Mouse (Mus musculus): ENCODE measurements around the gene Tigd3. TPM values are rescaled to one million over a fixed set of nuclear protein-coding genes. Genes with fewer than 3 reads are reported as not detected.

The Tigd3 gene
- polyA plus RNA-seq, 1 experiment from 2014 or later: 2.4 TPM

GRCm38 (mm10) chr19:5929634-5930596 lies 36.0 kb upstream of the Tigd3 start:
- Histone ChIP-seq H3K9ac (no peak overlapping the region), H3K4me1 (peaks cover 26% of the 10 kb centered on the region), H3K9me3 (no peaks in the 10 kb centered on the region), H3K27me3 (replicated peaks) (no peaks in the 10 kb centered on the region), H3K27ac (peak overlapping the region; percentile 42), H3K4me3 (replicated peaks) (no peak overlapping the region), H3K4me2 (no peak overlapping the region), H3K36me3 (no peaks in the 10 kb centered on the region)
- ATAC-seq (ENCODE audit: insufficient read depth, low FRiP score, low read depth): no peak
- WGBS: 49% methylated on average over 14 of the region's 14 CpGs

- WGBS: 50% methylated on average over 3 of the region's 3 CpGs
- Histone ChIP-seq H3K4me2 (no peak overlapping the region), H3K4me1 (peaks cover 27% of the 10 kb centered on the region)
Measured at GRCm38 (mm10) chr19:5928546-5928945, 34.6 kb upstream of the Tigd3 start.

GRCm38 (mm10) chr19:5928104-5928503 lies 34.2 kb upstream of the Tigd3 start:
- ATAC-seq (ENCODE audit: insufficient read depth, low FRiP score, low read depth): no peak
- 65% methylated on average over 6 of the region's 6 CpGs for WGBS
- H3K27ac ChIP-seq: no peak overlapping the region
- no peak overlapping the region for H3K4me3 ChIP-seq (replicated peaks)
- H3K9ac ChIP-seq: no peak overlapping the region
- H3K4me1 ChIP-seq: peaks cover 28% of the 10 kb centered on the region
- no peak overlapping the region for H3K4me2 ChIP-seq
- H3K27me3 ChIP-seq (replicated peaks): no peaks in the 10 kb centered on the region
- no peaks in the 10 kb centered on the region for H3K9me3 ChIP-seq
- no peaks in the 10 kb centered on the region for H3K36me3 ChIP-seq

More at GRCm38 (mm10) chr19:5928546-5928945, 34.6 kb upstream of the Tigd3 start:
- no peak overlapping the region for H3K27ac ChIP-seq
- no peaks in the 10 kb centered on the region for H3K36me3 ChIP-seq
- no peak for ATAC-seq (ENCODE audit: insufficient read depth, low FRiP score, low read depth)
- H3K9ac ChIP-seq: no peak overlapping the region
- no peaks in the 10 kb centered on the region for H3K27me3 ChIP-seq (replicated peaks)
- H3K4me3 ChIP-seq (replicated peaks): no peak overlapping the region
- H3K9me3 ChIP-seq: no peaks in the 10 kb centered on the region

- H3K27ac ChIP-seq: no peak overlapping the region
- WGBS: 80% methylated on average over 8 of the region's 8 CpGs
- ATAC-seq (ENCODE audit: insufficient read depth, low FRiP score, low read depth): no peak
Measured at GRCm38 (mm10) chr19:5927532-5927931, 33.6 kb upstream of the Tigd3 start.

GRCm38 (mm10) chr19:5927026-5927425 lies 33.1 kb upstream of the Tigd3 start:
- no peak overlapping the region for H3K27ac ChIP-seq
- WGBS: 67% methylated on average over 11 of the region's 11 CpGs
- H3K9ac ChIP-seq: no peak overlapping the region
- H3K4me2 ChIP-seq: no peak overlapping the region
- no peaks in the 10 kb centered on the region for H3K9me3 ChIP-seq
- H3K27me3 ChIP-seq (replicated peaks): no peaks in the 10 kb centered on the region
- ATAC-seq (ENCODE audit: insufficient read depth, low FRiP score, low read depth): no peak
- H3K4me1 ChIP-seq: peaks cover 38% of the 10 kb centered on the region
- H3K36me3 ChIP-seq: no peaks in the 10 kb centered on the region
- H3K4me3 ChIP-seq (replicated peaks): no peak overlapping the region

More at GRCm38 (mm10) chr19:5927532-5927931, 33.6 kb upstream of the Tigd3 start:
- Histone ChIP-seq H3K9me3 (no peaks in the 10 kb centered on the region), H3K27me3 (replicated peaks) (no peaks in the 10 kb centered on the region), H3K4me1 (peaks cover 33% of the 10 kb centered on the region), H3K4me3 (replicated peaks) (no peak overlapping the region), H3K4me2 (no peak overlapping the region), H3K36me3 (no peaks in the 10 kb centered on the region), H3K9ac (no peak overlapping the region)

GRCm38 (mm10) chr19:5925311-5925855 lies 31.4 kb upstream of the Tigd3 start:
- peaks cover 42% of the 10 kb centered on the region for H3K4me1 ChIP-seq
- no peak for ATAC-seq (ENCODE audit: insufficient read depth, low FRiP score, low read depth)
- peak overlapping the region; percentile 58 for H3K4me3 ChIP-seq (replicated peaks)
- H3K36me3 ChIP-seq: no peaks in the 10 kb centered on the region
- H3K27ac ChIP-seq: peak overlapping the region; percentile 80
- H3K9me3 ChIP-seq: no peaks in the 10 kb centered on the region
- H3K27me3 ChIP-seq (replicated peaks): no peaks in the 10 kb centered on the region
- WGBS: 29% methylated on average over 11 of the region's 11 CpGs
- 0 out of 2 replicates have a peak overlapping the region, but pooled peaks have one; percentile 37 for H3K9ac ChIP-seq
- H3K4me2 ChIP-seq: peak overlapping the region; percentile 86

GRCm38 (mm10) chr19:5924713-5925093 lies 30.8 kb upstream of the Tigd3 start, which contains the start of gene Cdc42ep2:
Gene Cdc42ep2 (minus strand): TSS chr19:5924816.
- H3K4me3 ChIP-seq (replicated peaks): peak within 1 kb of the TSS; percentile 58
- WGBS: 0% methylated on average over 18 of the region's 18 CpGs
- H3K9me3 ChIP-seq: no peaks in the 10 kb centered on the region
- ATAC-seq (ENCODE audit: insufficient read depth, low FRiP score, low read depth): peak; percentile 94
- peaks cover 35% of the 10 kb centered on the region for H3K4me1 ChIP-seq
- H3K9ac ChIP-seq: peak within 1 kb of the TSS; percentile 42; the same call in 1 of the 2 replicates
- H3K27ac ChIP-seq: peak within 1 kb of the TSS; percentile 89
- peak within 1 kb of the TSS; percentile 86 for H3K4me2 ChIP-seq
- no peaks in the 10 kb centered on the region for H3K27me3 ChIP-seq (replicated peaks)
- no peaks in the 10 kb centered on the region for H3K36me3 ChIP-seq

- WGBS: under 1% methylated on average over 38 of the region's 38 CpGs
- Histone ChIP-seq H3K27ac (peak overlapping the region; percentile 89), H3K4me2 (peak overlapping the region; percentile 86), H3K27me3 (replicated peaks) (no peaks in the 10 kb centered on the region), H3K9ac (peak overlapping the region; percentile 42; the same call in 1 of the 2 replicates), H3K36me3 (no peaks in the 10 kb centered on the region), H3K9me3 (no peaks in the 10 kb centered on the region), H3K4me3 (replicated peaks) (peak overlapping the region; percentile 58), H3K4me1 (peaks cover 31% of the 10 kb centered on the region)
- peak; percentile 65 for ATAC-seq (ENCODE audit: insufficient read depth, low FRiP score, low read depth)
Measured at GRCm38 (mm10) chr19:5923990-5924712, 30.2 kb upstream of the Tigd3 start.

- Histone ChIP-seq H3K36me3 (0 out of 2 replicates have a peak, but pooled peaks cover 4% of the 10 kb centered on the region), H3K4me3 (replicated peaks) (peak overlapping the region; percentile 12), H3K9ac (no peak overlapping the region), H3K4me2 (peak overlapping the region; percentile 43), H3K4me1 (peaks cover 26% of the 10 kb centered on the region), H3K9me3 (no peaks in the 10 kb centered on the region), H3K27me3 (replicated peaks) (no peaks in the 10 kb centered on the region), H3K27ac (peak overlapping the region; percentile 40; the same call in 1 of the 2 replicates)
- no peak for ATAC-seq (ENCODE audit: insufficient read depth, low FRiP score, low read depth)
- 93% methylated on average over 3 of the region's 3 CpGs for WGBS
Measured at GRCm38 (mm10) chr19:5922963-5923362, 29.0 kb upstream of the Tigd3 start.

- Histone ChIP-seq H3K9me3 (no peaks in the 10 kb centered on the region), H3K9ac (no peak overlapping the region), H3K27me3 (replicated peaks) (no peaks in the 10 kb centered on the region), H3K4me3 (replicated peaks) (peak overlapping the region; percentile 12), H3K27ac (peak overlapping the region; percentile 40), H3K4me2 (peak overlapping the region; percentile 43), H3K4me1 (peaks cover 26% of the 10 kb centered on the region), H3K36me3 (0 out of 2 replicates have a peak, but pooled peaks cover 10% of the 10 kb centered on the region)
- peak; percentile 32; the same call in 1 of the 2 replicates for ATAC-seq (ENCODE audit: insufficient read depth, low FRiP score, low read depth)
- 63% methylated on average over 15 of the region's 15 CpGs for WGBS
Measured at GRCm38 (mm10) chr19:5922119-5922942, 28.4 kb upstream of the Tigd3 start.

GRCm38 (mm10) chr19:5921715-5922114 lies 27.8 kb upstream of the Tigd3 start:
- Histone ChIP-seq H3K27me3 (replicated peaks) (no peaks in the 10 kb centered on the region), H3K27ac (no peak overlapping the region), H3K4me2 (peak overlapping the region; percentile 43), H3K9me3 (no peaks in the 10 kb centered on the region), H3K9ac (no peak overlapping the region), H3K4me3 (replicated peaks) (no peak overlapping the region; the same call in 1 of the 2 replicates), H3K36me3 (0 out of 2 replicates have a peak, but pooled peaks cover 11% of the 10 kb centered on the region), H3K4me1 (peaks cover 26% of the 10 kb centered on the region)
- ATAC-seq (ENCODE audit: insufficient read depth, low FRiP score, low read depth): no peak
- 15% methylated on average over 9 of the region's 9 CpGs for WGBS

All from stomach, embryonic 15.5 days (tissue).